Mouse (Mus musculus) lung, embryonic 15.5 days (tissue): ENCODE results near the gene Cenpo. TPM values are rescaled to one million over a fixed set of nuclear protein-coding genes. Genes with fewer than 3 reads are reported as not detected.

Source experiments
- ATAC-seq: fragments of 200-750 bp; cut with Nextera tagmentation; 2 replicates; pipeline ENCODE4 v1.8.0; 2017; ENCODE audit warnings: moderate number of reproducible peaks, borderline replicate concordance; ENCODE audit not compliant: low FRiP score, low TSS enrichment; ENCODE audit errors: extremely low read depth
- H3K27ac ChIP-seq: fragments of 300-500 bp; sonication (generic); 2 replicates; pipeline ENCODE4 v1.5.1; 2015; ENCODE audit warnings: moderate library complexity, mild to moderate bottlenecking, inconsistent platforms
- H3K27me3 ChIP-seq: fragments of 300-500 bp; sonication (generic); 2 replicates; pipeline ENCODE4 v1.6.1; 2015; ENCODE audit warnings: inconsistent platforms
- H3K36me3 ChIP-seq: fragments of 300-500 bp; sonication (generic); 2 replicates; pipeline ENCODE4 v1.6.1; 2015; ENCODE audit warnings: inconsistent platforms
- H3K4me1 ChIP-seq: fragments of 300-500 bp; sonication (generic); 2 replicates; pipeline ENCODE4 v1.6.1; 2015; ENCODE audit warnings: inconsistent platforms
- H3K4me2 ChIP-seq: fragments of 300-500 bp; sonication (generic); 2 replicates; pipeline ENCODE4 v1.6.1; 2015; ENCODE audit warnings: inconsistent platforms, mild to moderate bottlenecking, moderate library complexity
- H3K4me3 ChIP-seq: fragments of 300-500 bp; sonication (generic); 2 replicates; pipeline ENCODE4 v1.5.1; 2015; ENCODE audit warnings: mild to moderate bottlenecking, inconsistent platforms
- H3K9ac ChIP-seq: fragments of 300-500 bp; sonication (generic); 2 replicates; pipeline ENCODE4 v1.6.1; 2015; ENCODE audit warnings: inconsistent platforms
- H3K9me3 ChIP-seq: fragments of 300-500 bp; sonication (generic); 2 replicates; pipeline ENCODE4 v1.6.1; 2016; ENCODE audit warnings: inconsistent platforms
- WGBS: fragments of 180-500 bp; shearing (Covaris S2); methylation state at CpG from one replicate; pipeline ENCODE4 v1.1.7; 2015; 5-methylcytosine and 5-hydroxymethylcytosine counted together
- polyA plus RNA-seq: library from polyadenylated mRNA; unstranded; fragments of >200 nt; fragmentation: Nextera tagmentation; extraction: Ambion mirVana; gene quantifications from 2 replicates; pipeline ENCODE4 v1.2.1, GENCODE M21; 2015

The Cenpo gene
- polyA plus RNA-seq, 1 experiment from 2014 or later: 16.3 TPM

DNA sequence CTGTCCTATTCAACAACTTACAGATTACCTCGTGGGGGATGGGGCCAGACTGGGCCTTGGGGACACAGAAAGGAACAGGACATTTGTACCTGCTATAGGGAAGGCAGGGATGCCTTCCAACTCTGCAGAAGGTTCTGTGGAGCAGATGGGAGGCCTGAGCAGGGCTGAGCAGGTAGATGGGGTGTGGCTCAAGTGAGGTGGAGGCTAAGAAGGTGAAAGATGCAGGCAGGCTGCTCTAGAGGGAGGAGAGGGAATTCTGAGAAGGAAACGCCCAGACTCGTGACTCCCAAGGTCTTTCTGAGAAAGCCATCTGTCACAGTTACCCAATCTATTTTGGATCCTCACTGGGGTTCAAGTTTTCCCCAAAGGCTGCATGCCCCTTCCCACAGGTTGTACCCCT lies 67.1 kb downstream of the Cenpo start:
- H3K4me1 ChIP-seq: no peaks in the 10 kb centered on the region
- H3K4me3 ChIP-seq: no peak overlapping the region
- H3K9ac ChIP-seq: no peak overlapping the region
- H3K36me3 ChIP-seq: no peaks in the 10 kb centered on the region
- no peak for ATAC-seq
- H3K9me3 ChIP-seq: no peaks in the 10 kb centered on the region
- H3K27me3 ChIP-seq: no peaks in the 10 kb centered on the region
- H3K27ac ChIP-seq: no peak overlapping the region
- 65% methylated on average over 3 of the region's 3 CpGs for WGBS
- no peak overlapping the region for H3K4me2 ChIP-seq

DNA sequence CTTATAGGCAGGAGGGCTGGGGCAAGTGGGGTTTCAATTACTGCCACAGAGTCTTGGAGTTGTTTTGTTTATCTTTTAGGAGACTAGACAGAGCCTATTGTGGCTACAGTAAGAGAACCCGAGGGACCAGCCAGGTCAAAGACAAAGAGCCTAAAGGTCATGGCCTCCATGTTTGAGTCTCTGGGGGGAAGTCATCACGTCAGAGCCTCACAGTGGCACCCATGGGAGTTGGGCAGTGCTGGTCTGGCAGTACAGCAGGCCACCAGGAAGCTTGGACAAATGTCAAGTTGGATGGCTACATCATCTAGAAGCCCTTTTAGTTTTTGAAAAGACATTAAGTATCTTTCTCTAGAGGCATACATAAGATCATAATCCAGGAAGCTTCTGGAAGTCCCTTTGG lies 71.2 kb downstream of the Cenpo start:
- no peak overlapping the region for H3K27ac ChIP-seq
- H3K27me3 ChIP-seq: no peaks in the 10 kb centered on the region
- WGBS: 35% methylated on average over 2 of the region's 2 CpGs
- H3K4me1 ChIP-seq: peaks cover 6% of the 10 kb centered on the region; the same call in 1 of the 2 replicates
- H3K4me3 ChIP-seq: no peak overlapping the region
- no peaks in the 10 kb centered on the region for H3K9me3 ChIP-seq
- no peak overlapping the region for H3K4me2 ChIP-seq
- no peak for ATAC-seq
- H3K36me3 ChIP-seq: no peaks in the 10 kb centered on the region
- no peak overlapping the region for H3K9ac ChIP-seq

DNA sequence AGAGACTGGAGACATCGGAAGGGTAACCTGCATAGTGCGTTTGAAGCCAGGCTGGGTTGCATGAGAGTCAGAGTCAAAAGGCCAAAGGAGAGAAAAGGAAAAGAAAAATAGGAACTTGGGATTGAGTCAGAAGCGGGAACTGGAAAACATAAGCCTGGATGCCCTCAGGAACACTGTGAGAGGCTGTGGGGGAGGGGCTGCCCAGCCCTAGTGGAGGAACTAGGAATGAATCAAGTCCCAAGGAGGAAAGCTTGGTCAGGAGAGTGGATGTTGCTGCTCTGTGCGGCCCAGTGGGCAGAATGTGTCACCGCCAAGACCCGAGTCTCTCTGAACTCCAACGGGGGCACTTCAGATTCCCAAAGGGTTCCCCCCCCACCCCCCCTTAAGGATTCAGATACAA lies 73.8 kb downstream of the Cenpo start:
- Histone ChIP-seq H3K36me3 (no peaks in the 10 kb centered on the region), H3K27ac (no peak overlapping the region), H3K4me2 (no peak overlapping the region), H3K4me1 (peaks cover 6% of the 10 kb centered on the region; the same call in 1 of the 2 replicates), H3K27me3 (no peaks in the 10 kb centered on the region), H3K4me3 (no peak overlapping the region), H3K9ac (no peak overlapping the region), H3K9me3 (no peaks in the 10 kb centered on the region)
- WGBS: 66% methylated on average over 7 of the region's 7 CpGs
- no peak for ATAC-seq

DNA sequence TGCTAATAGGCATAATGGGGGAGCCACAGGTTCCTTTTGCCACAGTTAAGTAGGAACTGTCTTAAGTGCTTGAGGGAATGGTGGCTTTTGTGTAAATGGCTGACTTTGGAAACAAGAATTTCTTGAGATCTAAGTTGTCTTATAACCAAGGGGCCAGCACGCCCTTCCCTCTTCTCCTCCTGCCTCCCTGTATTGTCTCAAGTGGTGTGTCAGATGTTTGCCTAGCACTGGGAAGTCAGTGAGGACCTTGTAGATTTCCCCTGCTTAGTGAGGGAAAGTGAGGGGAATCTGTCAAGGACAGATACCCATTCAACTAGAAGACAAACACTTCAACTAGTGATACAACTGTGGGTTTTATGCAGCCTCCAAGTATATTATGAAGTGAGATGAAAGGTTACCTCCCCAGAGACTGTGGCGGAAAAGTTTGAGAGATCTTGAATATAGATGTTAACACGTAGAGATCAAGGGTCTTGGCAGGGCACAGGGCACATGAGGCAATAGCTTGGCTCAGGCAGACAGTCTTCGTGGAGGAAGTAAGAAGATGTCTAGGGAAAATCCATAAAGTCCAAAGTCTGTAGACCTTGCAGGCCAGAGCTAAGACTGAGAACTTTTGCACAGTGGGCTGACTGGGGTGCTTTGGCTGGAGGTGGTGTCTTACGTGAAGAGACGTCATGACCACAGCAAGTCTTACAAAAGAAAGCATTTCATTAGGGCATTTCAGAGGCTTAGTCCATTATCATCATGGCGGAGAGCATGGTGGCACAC lies 75.0 kb downstream of the Cenpo start:
- Histone ChIP-seq H3K9me3 (no peaks in the 10 kb centered on the region), H3K27ac (no peak overlapping the region), H3K4me3 (no peak overlapping the region), H3K4me1 (peaks cover 6% of the 10 kb centered on the region; the same call in 1 of the 2 replicates), H3K9ac (no peak overlapping the region), H3K4me2 (no peak overlapping the region), H3K27me3 (no peaks in the 10 kb centered on the region), H3K36me3 (no peaks in the 10 kb centered on the region)
- 70% methylated on average over 7 of the region's 7 CpGs for WGBS
- ATAC-seq: no peak

DNA sequence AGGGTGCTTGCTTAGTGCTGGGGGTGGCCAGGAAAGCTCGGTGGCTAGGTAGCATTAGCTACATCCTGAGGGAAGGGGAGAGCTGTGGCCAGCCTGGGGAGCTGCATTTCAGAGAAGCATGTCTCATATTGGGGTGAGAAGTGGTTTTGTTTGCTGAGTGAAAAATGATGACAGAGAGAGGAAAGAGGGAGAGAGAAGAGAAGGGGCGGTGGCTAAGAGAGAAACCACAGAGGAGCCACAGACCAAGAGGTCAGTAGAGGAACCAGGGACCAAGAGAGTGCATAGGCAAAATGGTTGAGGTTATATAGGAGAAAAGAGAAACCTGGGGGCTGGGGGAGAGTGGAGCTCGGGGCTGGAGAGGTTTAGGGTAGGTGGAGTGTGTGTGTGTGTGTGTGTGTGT lies 75.9 kb downstream of the Cenpo start:
- no peaks in the 10 kb centered on the region for H3K27me3 ChIP-seq
- no peaks in the 10 kb centered on the region for H3K36me3 ChIP-seq
- H3K9ac ChIP-seq: no peak overlapping the region
- H3K4me1 ChIP-seq: peaks cover 6% of the 10 kb centered on the region; the same call in 1 of the 2 replicates
- H3K4me2 ChIP-seq: no peak overlapping the region
- 77% methylated on average over 3 of the region's 3 CpGs for WGBS
- no peak overlapping the region for H3K4me3 ChIP-seq
- no peak for ATAC-seq
- no peaks in the 10 kb centered on the region for H3K9me3 ChIP-seq
- H3K27ac ChIP-seq: no peak overlapping the region

DNA sequence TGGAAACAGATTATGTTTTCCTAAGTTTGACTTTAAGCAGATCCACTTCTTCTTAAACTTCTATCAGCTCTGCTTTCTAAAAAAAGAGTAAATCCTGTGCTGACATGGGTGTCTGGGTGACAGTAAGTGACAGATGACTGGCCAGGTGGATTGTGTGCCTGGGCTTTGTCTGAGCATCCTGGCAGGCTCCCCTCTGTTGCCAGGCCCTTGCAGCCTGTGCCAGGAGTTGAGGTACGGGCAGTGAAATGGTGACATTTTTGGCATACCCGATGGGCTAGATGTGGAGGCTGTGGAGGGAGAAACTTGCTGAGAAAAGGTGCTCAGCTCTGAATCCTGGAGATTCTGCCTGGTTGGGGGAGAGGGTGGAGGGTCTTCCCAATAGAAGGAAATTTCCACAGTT lies 76.6 kb downstream of the Cenpo start:
- Histone ChIP-seq H3K4me2 (no peak overlapping the region), H3K9me3 (no peaks in the 10 kb centered on the region), H3K9ac (no peak overlapping the region), H3K36me3 (no peaks in the 10 kb centered on the region), H3K4me1 (peaks cover 6% of the 10 kb centered on the region; the same call in 1 of the 2 replicates), H3K27ac (no peak overlapping the region), H3K27me3 (no peaks in the 10 kb centered on the region), H3K4me3 (no peak overlapping the region)
- 69% methylated on average over 2 of the region's 2 CpGs for WGBS
- ATAC-seq: no peak

DNA sequence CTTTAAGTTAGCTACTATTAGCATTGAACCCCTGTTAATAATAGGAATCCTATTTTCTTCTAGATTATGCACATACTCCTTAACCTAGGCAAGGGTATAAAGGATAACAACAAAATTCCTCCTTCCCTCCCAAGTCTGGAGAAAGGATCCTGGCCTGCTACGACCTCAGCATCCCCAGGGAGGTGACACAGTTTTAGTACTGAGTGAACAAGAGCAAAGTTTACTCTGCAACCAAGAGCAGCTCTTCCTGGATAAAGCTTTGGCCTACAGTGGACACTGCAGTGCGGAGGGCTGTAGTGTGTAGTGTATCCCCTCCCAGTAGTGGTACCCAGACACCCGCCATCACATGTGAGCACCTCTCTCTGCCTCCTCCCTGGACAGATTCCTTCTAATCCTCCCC lies 82.1 kb downstream of the Cenpo start:
- H3K27ac ChIP-seq: no peak overlapping the region
- no peak overlapping the region for H3K4me3 ChIP-seq
- H3K4me2 ChIP-seq: no peak overlapping the region
- no peaks in the 10 kb centered on the region for H3K4me1 ChIP-seq
- H3K36me3 ChIP-seq: no peaks in the 10 kb centered on the region
- no peaks in the 10 kb centered on the region for H3K9me3 ChIP-seq
- no peak for ATAC-seq
- WGBS: 78% methylated on average over 3 of the region's 3 CpGs
- no peaks in the 10 kb centered on the region for H3K27me3 ChIP-seq
- H3K9ac ChIP-seq: no peak overlapping the region

DNA sequence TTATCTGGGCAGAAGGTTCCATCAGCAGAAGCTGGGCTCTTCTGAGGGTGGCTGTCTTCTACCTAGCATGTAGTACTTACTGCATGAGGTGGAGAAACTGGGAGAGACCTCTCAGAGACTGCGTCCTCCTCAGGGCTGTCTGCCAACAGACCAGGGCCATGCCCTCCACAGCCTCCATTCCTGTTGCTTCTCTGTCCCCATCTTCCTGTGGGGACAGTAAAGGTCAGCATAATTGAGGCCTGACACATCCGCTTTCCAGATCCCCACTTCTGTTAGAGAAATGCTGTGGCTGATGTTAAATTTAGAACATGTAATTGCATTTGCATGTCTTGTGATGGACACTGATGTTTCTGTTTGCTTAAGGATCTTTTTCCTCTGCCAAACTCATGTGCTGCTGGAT lies 83.2 kb downstream of the Cenpo start:
- H3K27ac ChIP-seq: no peak overlapping the region
- H3K27me3 ChIP-seq: no peaks in the 10 kb centered on the region
- H3K4me2 ChIP-seq: no peak overlapping the region
- H3K36me3 ChIP-seq: no peaks in the 10 kb centered on the region
- H3K4me1 ChIP-seq: no peaks in the 10 kb centered on the region
- no peak overlapping the region for H3K4me3 ChIP-seq
- no peaks in the 10 kb centered on the region for H3K9me3 ChIP-seq
- 78% methylated on average over 2 of the region's 2 CpGs for WGBS
- no peak overlapping the region for H3K9ac ChIP-seq
- ATAC-seq: no peak

Other genes with a start within 250 kb of the Cenpo start
- 4.0 and 4.2 TPM in 2 replicates for gene Efr3b, start 195.4 kb downstream of the Cenpo start, polyA plus RNA-seq
- 6.4 and 6.9 TPM in 2 replicates for gene Dnajc27, start 151.7 kb downstream of the Cenpo start, polyA plus RNA-seq
- 10.9 and 12.2 TPM in 2 replicates for gene Adcy3, start 101.2 kb downstream of the Cenpo start, polyA plus RNA-seq
- 6.1 and 6.2 TPM in 2 replicates for gene Ptrhd1, start 267 bp downstream of the Cenpo start, polyA plus RNA-seq
- gene Ncoa1, start 242.9 kb upstream of the Cenpo start, polyA plus RNA-seq: 7.7 and 9.1 TPM in 2 replicates